Mouse (Mus musculus) heart, adult 18-20 months (tissue): ENCODE measurements around the gene Prtg. TPM values are rescaled to one million over a fixed set of nuclear protein-coding genes. Genes with fewer than 3 reads are reported as not detected.
A peak's percentile ranks its signal among the peaks of the same experiment; 100 is the strongest.

Experiments used
- DNase-seq, 2 experiments: peaks; one replicate each; pipeline ENCODE4 v3.0.0; 2021 to 2022; ENCODE audit warnings: mixed read lengths in 1 of 2
- total RNA-seq, 2 experiments: library from RNA; stranded (reverse); gene quantifications; 2 replicates each; pipeline ENCODE4 v1.2.3; 2021

Prtg gene
- total RNA-seq, 2 experiments from 2014 or later: 0.02 TPM; not detected in 1

DNA sequence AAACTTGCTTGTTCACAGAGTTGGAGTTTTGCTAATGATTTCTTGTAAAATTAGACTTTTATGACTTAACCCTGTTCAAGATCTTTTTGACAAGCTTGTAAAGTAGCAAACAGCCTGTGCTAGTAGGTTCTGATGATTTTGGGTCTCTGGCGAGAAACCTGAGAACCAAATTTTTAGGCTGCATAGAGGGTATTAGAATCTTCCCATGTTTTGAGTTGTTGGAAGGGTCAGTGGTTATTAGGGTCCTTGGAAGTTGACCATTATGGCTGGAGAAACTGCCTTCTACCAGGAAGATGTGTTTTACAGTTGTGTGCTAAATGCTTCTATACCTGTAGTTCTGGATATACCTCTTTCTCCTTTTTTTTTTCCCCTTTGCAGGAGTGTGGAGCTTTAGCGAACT is 2.4 kb downstream of the Prtg start:
- DNase-seq: no peak

GRCm38 (mm10) chr9:72810607-72811006 is 3.9 kb downstream of the Prtg start:
- no peak for DNase-seq

GRCm38 (mm10) chr9:72812091-72812490 is 5.4 kb downstream of the Prtg start:
- DNase-seq: no peak

DNA sequence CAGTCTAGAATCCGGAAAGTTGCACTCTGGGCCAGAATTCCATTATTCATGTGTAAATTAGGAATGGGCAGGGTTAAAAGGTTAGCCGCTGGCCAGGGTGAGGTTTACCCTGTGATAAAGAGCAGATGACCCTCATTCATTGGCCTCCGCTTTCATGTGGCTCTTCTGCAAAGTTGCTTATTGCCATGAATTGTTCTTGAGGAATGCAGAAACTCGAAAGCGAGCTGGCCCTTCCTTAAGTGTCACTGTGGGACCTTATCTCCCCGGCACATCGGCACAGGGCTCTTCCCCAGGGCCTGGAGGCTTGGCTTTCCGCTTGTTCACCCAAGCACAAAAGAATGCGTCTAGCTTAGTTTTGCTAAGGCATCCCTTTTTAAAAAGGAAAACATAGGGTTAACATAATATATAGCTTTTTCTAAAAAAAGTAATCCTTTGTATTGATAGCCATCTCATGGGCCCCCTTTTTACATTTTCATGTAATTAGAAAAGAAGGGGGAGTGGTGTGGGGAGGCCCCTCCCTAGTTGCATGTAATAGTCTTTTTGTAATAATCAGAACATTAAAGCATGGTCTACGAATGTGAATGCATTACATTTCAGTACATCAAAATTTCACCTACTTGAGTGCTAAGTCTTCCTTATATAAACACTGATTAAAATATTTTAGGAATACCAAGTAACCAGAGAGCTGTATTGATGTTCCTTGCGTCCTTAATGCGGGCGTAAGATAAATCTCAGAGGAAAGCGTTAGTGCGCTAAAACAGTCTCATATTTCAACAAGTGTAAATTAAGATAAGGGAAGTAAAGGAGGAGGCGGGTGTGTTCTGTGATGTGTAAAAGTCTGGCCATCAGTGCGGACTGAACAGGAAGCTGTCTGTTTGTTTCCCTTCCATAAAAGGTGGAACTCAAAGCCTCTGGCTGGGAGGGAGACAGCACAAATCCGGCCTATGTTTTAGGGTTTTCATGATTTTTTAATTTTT is 6.2 kb downstream of the Prtg start:
- peak in 1 of 2 experiments; percentile 9 for DNase-seq

GRCm38 (mm10) chr9:72825511-72825910 is 18.8 kb downstream of the Prtg start:
- DNase-seq: no peak

- no peak for DNase-seq
Observed at GRCm38 (mm10) chr9:72825976-72826375, 19.3 kb downstream of the Prtg start.

- no peak for DNase-seq
Observed at GRCm38 (mm10) chr9:72828616-72829257, 22.1 kb downstream of the Prtg start.

DNA sequence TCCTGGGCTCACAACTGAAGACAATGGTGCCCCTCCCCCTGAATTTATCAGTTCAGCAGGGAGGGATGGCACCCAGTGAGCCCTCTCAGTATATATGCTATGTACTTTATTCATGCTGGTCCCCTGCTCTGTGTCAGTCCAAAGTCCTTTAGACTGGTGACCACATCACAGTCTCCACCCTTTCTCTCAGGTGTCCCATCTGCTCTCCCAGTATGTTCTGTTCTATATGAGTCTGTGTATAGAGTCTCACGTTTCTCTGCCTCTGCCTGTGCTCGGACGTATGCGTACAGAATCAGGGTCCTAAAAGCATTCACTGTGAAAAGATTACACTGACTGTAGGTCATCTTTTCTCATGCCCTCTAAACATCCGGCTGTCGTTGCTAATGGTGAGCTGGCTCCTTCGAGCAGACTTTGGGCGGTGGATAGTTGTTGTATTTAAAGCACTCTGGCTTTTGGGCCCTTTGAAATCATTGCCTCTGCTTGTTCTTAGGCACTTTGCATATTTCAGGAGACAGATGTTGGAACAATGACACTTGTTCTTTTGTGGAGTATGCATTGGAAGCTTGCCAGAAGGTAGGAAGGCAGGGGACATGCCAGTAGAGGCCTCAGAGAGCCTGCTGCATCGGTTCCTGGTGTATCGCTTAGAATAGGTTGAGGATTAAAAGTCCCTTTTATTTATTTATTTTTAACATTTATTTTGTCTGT is 27.5 kb downstream of the Prtg start:
- DNase-seq: no peak

- DNase-seq: no peak
Observed at GRCm38 (mm10) chr9:72835007-72835406, 28.3 kb downstream of the Prtg start.

DNA sequence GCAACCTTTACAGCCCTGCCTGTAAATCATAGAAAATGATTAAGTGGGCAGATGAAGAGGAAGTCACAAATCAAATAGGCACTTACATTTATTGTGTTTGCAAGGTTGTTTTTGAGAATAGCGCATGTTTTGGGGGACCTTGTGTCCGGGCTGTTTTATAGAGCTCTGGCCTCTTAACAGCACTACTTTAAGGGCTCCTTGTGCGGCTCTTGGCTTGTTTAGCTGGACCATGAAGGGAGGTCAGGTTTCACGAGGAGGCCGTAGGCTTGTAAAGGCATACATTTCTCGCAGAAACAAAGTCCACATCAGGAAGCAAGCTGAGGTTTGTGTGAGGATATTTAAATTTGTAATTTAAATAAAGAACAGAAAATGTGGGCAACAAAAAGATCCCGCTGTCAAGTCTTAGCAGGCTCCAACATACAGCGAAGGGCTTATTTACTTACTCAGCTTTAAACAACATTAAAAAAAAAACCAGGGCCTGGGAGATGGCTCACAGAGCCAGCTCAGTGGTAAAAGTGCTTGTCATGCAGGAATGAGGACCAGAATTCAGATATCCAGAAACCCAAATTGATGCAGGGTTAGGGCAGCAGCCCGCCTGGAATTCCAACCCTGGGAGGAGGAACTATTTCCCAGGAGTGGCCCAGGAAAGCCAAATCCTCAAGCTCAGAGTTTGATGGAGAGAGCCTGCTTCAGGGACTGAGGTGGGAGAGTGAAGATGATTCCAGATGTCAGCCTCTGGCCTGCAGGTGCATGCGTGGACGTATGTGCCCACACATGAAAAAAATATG is 30.2 kb downstream of the Prtg start:
- DNase-seq: no peak

- no peak for DNase-seq
Observed at GRCm38 (mm10) chr9:72837598-72838160, 31.0 kb downstream of the Prtg start.

DNA sequence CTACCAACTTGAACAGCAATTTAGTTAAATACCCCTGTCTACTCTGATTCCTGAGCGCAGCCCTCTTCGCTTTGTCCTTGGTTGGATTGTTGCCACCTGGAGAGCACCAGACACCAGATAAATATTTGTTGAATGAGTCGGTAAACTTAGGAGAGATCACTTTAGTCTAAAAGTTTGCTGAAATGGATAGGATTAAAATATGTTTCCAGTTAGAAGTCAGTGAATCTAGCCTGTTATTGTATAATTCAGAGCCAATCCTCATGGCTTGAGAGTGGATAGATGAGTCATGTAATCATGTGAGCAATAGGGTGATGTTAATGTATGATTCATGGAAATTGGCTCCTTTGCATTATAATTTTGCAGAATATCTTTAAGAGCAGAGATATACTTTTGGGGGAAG is 31.6 kb downstream of the Prtg start:
- DNase-seq: no peak

GRCm38 (mm10) chr9:72839346-72839990 is 32.8 kb downstream of the Prtg start:
- no peak for DNase-seq

DNA sequence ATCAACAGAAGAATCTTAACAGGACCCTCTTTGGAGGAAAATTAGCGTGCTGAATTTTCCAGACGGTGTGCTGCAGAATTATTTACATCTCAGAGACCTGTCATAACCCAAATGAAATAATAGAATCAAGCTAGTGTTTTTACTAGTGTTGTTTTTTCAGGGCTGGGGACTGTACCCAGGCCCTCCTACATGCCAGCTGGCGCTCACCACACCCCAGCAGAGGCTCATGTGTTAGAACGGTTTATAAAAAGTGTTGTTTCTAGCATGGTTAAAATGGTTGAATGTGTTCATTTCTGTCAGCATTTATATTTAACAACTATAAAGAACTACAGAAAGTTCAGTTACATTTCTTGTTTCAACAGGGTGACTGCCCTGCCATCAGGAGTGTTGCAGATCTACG is 37.8 kb downstream of the Prtg start:
- no peak for DNase-seq

- DNase-seq: no peak
Observed at GRCm38 (mm10) chr9:72846160-72846559, 39.5 kb downstream of the Prtg start.

DNA sequence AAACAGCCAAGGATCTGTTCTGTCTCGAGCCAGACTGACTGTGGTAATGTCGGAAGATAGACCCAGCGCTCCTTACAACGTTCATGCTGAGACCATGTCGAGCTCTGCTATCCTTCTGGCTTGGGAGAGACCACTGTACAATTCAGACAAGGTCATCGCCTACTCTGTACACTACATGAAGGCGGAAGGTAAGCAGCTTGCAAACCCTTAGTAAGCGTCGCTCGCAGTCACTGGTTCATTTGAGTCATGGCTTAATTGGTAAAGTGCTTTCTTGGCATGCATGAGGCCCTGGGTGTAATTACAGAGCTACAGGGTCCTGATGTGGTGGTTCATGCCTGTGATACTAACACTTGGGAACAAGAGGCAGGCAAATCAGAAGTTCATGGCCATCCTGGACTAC is 44.9 kb downstream of the Prtg start:
- DNase-seq: no peak

- DNase-seq: no peak
Observed at GRCm38 (mm10) chr9:72851979-72852378, 45.3 kb downstream of the Prtg start.

DNA sequence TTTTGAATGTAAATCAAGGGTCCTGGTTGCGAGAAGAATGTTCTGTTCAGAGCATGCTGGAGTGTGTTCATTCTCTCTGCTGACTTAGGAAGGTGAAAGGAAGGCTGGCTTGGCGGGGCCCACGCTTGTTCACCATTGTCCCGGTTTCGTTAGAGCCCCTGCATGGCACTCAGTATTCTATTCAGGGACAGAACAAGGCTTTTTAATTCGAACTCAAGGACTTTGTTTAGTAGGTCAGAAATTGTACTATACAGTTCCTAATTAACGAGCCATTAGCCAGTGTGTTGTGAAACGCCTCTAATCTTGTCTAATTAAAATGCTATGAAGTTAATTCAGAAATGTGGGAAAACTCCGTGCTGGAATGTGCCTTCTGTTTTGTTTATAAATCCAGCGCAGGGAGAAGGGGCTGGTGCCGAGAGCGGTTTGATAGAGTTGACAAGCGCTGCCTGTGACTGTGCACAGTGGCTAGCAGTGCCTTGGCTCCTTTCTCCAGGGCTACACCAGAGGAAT is 47.1 kb downstream of the Prtg start:
- no peak for DNase-seq

DNA sequence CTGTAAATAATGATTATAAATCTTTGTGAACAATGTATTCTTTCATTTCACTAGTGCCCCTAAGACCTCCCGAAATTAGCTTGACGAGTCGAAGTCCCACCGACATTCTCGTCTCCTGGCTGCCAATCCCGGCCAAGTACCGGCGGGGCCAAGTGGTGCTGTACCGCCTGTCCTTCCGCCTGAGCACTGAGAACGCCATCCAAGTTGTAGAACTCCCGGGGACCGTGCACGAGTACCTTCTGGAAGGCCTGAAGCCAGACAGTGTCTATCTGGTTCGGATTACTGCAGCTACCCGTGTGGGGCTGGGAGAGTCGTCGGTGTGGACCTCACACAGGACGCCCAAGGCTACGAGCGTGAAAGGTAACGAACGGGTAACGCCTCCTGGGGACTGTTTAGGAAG is 50.0 kb downstream of the Prtg start:
- no peak for DNase-seq

- no peak for DNase-seq
Observed at GRCm38 (mm10) chr9:72860764-72861163, 54.1 kb downstream of the Prtg start.

GRCm38 (mm10) chr9:72861235-72861634 is 54.6 kb downstream of the Prtg start:
- no peak for DNase-seq
